Comparison of ENCODE assay signal across 21 mouse cellular contexts in the genomic region with DNA sequence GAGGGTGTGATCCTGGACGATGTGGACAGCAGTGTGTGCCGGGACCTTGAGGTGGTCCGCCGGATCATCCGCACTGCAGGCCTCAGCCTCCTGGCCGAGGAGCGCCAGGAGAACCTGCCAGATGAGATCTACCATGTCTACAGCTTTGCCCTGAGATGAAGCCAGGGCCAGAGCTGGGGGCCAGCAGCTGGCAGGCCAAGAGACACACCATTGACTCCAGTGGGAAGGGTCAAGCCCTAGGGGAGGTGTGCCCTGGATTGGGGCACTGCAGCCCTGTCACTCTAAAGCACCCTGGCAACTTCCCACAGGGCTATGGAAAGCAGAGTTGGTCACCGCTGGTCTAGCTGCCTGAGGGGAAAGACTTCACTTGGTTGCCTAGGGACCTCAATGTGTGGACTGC. TPM values are rescaled to one million over a fixed set of nuclear protein-coding genes. Genes with fewer than 3 reads are reported as not detected.
DNase-seq lines count a peak whose midpoint lies in the region; ATAC-seq and TF ChIP-seq lines count a peak whose summit lies in the region.
"Had no signal": no experiment of that assay in that cellular context is flagged by ENCODE, and none has a peak within 500 bp of the region (broad histone marks: within the 10 kb centered on the region; RNA-seq: fewer than 3 reads in every experiment).

No protein-coding gene starts in this region.

- 0 out of 2 replicates have a peak overlapping the region, but pooled peaks have one; percentile 13 for H3K9ac ChIP-seq in hindbrain, embryonic 13.5 days
- H3K9ac ChIP-seq in lung, embryonic 15.5 days = no peak overlapping the region
- H3K9ac ChIP-seq: heart, embryonic 13.5 days; liver, embryonic 14.5 days; neural tube, embryonic 12.5 days had no signal

- peaks cover 88% of the 10 kb centered on the region for H3K36me3 ChIP-seq in hindbrain, embryonic 13.5 days
- peaks cover 95% of the 10 kb centered on the region for H3K36me3 ChIP-seq in hindbrain, embryonic 10.5 days
- H3K36me3 ChIP-seq in lung, embryonic 15.5 days = peaks cover 73% of the 10 kb centered on the region
- H3K36me3 ChIP-seq in E14TG2a.4 (ENCODE audit: insufficient read depth, low read length) = peaks cover 94% of the 10 kb centered on the region

- no peak for DNase-seq in hindbrain, embryonic 10.5 days (ENCODE audit: low spot score)
- no peak for DNase-seq in lung, postnatal 10 days
- no peak for DNase-seq in urinary bladder, postnatal 25 days (ENCODE audit: low spot score)
- DNase-seq: adrenal gland, adult 8-10 months; heart, postnatal 36 days; kidney, adult 2 months; kidney, postnatal 25 days; left cerebral cortex, postnatal 4 days; lung, postnatal 36 days; right cerebral cortex, postnatal 25 days; thymus, postnatal 25 days had no signal

- no peak overlapping the region for H3K4me3 ChIP-seq in hindbrain, embryonic 13.5 days
- H3K4me3 ChIP-seq in hindbrain, embryonic 10.5 days = no peak overlapping the region
- H3K4me3 ChIP-seq in lung, embryonic 15.5 days = no peak overlapping the region
- H3K4me3 ChIP-seq in E14TG2a.4 (replicated peaks; ENCODE audit: low read length) = peak overlapping the region; percentile 52
- H3K4me3 ChIP-seq in bone marrow, adult 2 months (replicated peaks; ENCODE audit: control insufficient read depth, low read depth, low read length) = no peak overlapping the region
- H3K4me3 ChIP-seq: heart, embryonic 13.5 days; left cerebral cortex, adult 2 months; neural tube, embryonic 12.5 days had no signal

- WGBS in hindbrain, embryonic 13.5 days = 93% methylated on average over 8 of the region's 8 CpGs
- 97% methylated on average over 8 of the region's 8 CpGs for WGBS in hindbrain, embryonic 10.5 days
- 84% methylated on average over 8 of the region's 8 CpGs for WGBS in lung, embryonic 15.5 days
- 91% methylated on average over 8 of the region's 8 CpGs for WGBS in bone marrow, adult 2 months

- TF ChIP-seq CTCF in E14TG2a.4 (conservative IDR thresholded peaks at IDR 0.05; ENCODE audit: low read length) = no peak
- TF ChIP-seq CTCF in bone marrow, adult 2 months (IDR thresholded peaks at IDR 0.05; ENCODE audit: control insufficient read depth, insufficient read depth, low read length) = no peak

- no peaks in the 10 kb centered on the region for H3K27me3 ChIP-seq in hindbrain, embryonic 13.5 days
- H3K27me3 ChIP-seq in hindbrain, embryonic 10.5 days (ENCODE audit: insufficient read depth, poor library complexity, severe bottlenecking) = no peaks in the 10 kb centered on the region
- H3K27me3 ChIP-seq in lung, embryonic 15.5 days = no peaks in the 10 kb centered on the region
- H3K27me3 ChIP-seq in E14TG2a.4 (ENCODE audit: insufficient read depth, low read length) = no peaks in the 10 kb centered on the region
- H3K27me3 ChIP-seq: heart, embryonic 13.5 days; neural tube, embryonic 12.5 days; Patski had no signal

- peaks cover 39% of the 10 kb centered on the region for H3K4me1 ChIP-seq in hindbrain, embryonic 13.5 days (replicated peaks)
- H3K4me1 ChIP-seq in hindbrain, embryonic 10.5 days (replicated peaks) = peaks cover 21% of the 10 kb centered on the region
- peaks cover 38% of the 10 kb centered on the region for H3K4me1 ChIP-seq in lung, embryonic 15.5 days
- peaks cover 95% of the 10 kb centered on the region for H3K4me1 ChIP-seq in E14TG2a.4 (replicated peaks; ENCODE audit: low read depth, low read length)
- H3K4me1 ChIP-seq in bone marrow, adult 2 months (ENCODE audit: control insufficient read depth, insufficient read depth, low read length) = peaks cover 5% of the 10 kb centered on the region

- no peak overlapping the region for H3K4me2 ChIP-seq in hindbrain, embryonic 13.5 days
- no peak overlapping the region for H3K4me2 ChIP-seq in lung, embryonic 15.5 days
- H3K4me2 ChIP-seq: heart, embryonic 13.5 days; neural tube, embryonic 12.5 days had no signal

- 0 out of 2 replicates have a peak overlapping the region, but pooled peaks have one; percentile 23 for H3K27ac ChIP-seq in hindbrain, embryonic 13.5 days
- no peak overlapping the region for H3K27ac ChIP-seq in hindbrain, embryonic 10.5 days
- peak overlapping the region; percentile 75 for H3K27ac ChIP-seq in lung, embryonic 15.5 days
- no peak overlapping the region for H3K27ac ChIP-seq in bone marrow, adult 2 months (ENCODE audit: control insufficient read depth, insufficient read depth, low read depth, low read length, poor library complexity)
- H3K27ac ChIP-seq: heart, embryonic 13.5 days; left cerebral cortex, adult 2 months; liver, embryonic 14.5 days; neural tube, embryonic 12.5 days had no signal

- no peaks in the 10 kb centered on the region for H3K9me3 ChIP-seq in hindbrain, embryonic 13.5 days
- H3K9me3 ChIP-seq in hindbrain, embryonic 10.5 days = peaks cover 9% of the 10 kb centered on the region
- no peaks in the 10 kb centered on the region for H3K9me3 ChIP-seq in lung, embryonic 15.5 days
- H3K9me3 ChIP-seq in E14TG2a.4 (ENCODE audit: low read length) = no peaks in the 10 kb centered on the region
- H3K9me3 ChIP-seq: heart, embryonic 13.5 days; neural tube, embryonic 12.5 days had no signal

- ATAC-seq in hindbrain, embryonic 13.5 days (ENCODE audit: low FRiP score) = no peak
- no peak for ATAC-seq in lung, embryonic 15.5 days (ENCODE audit: borderline replicate concordance, extremely low read depth, low FRiP score, low TSS enrichment)
- ATAC-seq: inflammation-experienced regulatory T-cells, adult 6 months; Patski had no signal

- TF ChIP-seq POLR2A in bone marrow, adult 2 months (IDR thresholded peaks at IDR 0.05; ENCODE audit: borderline replicate concordance, control insufficient read depth, low read depth, low read length) = 0 out of 2 replicates have a peak, but pooled peaks have one; percentile 17

RNA-seq across cellular contexts. Expression of gene Asb6, which starts 7.7 kb away (rescaled TPM):
- polyA plus RNA-seq in hindbrain, embryonic 13.5 days (2015; fragmentation: Nextera tagmentation; extraction: Ambion mirVana) = 38.3 and 41.0 TPM in 2 replicates
- 46.1 and 46.5 TPM in 2 replicates for polyA plus RNA-seq in hindbrain, embryonic 10.5 days (2016; fragmentation: Nextera tagmentation; extraction: Ambion mirVana)
- 31.8 and 34.0 TPM in 2 replicates for polyA plus RNA-seq in lung, embryonic 15.5 days (2015; fragmentation: Nextera tagmentation; extraction: Ambion mirVana)
- polyA plus RNA-seq in bone marrow, adult 2 months (2011; ENCODE audit: insufficient read depth, insufficient read length, low replicate concordance, missing spikeins) = 30.0 and 32.4 TPM in 2 replicates

RNA-seq across cellular contexts. Expression of gene Prrx2, which starts 12.3 kb away (rescaled TPM):
- 3.0 and 3.8 TPM in 2 replicates for polyA plus RNA-seq in hindbrain, embryonic 13.5 days (2015; fragmentation: Nextera tagmentation; extraction: Ambion mirVana)
- polyA plus RNA-seq in hindbrain, embryonic 10.5 days (2016; fragmentation: Nextera tagmentation; extraction: Ambion mirVana) = 40.6 and 43.3 TPM in 2 replicates
- 9.7 and 12.5 TPM in 2 replicates for polyA plus RNA-seq in lung, embryonic 15.5 days (2015; fragmentation: Nextera tagmentation; extraction: Ambion mirVana)
- 4.1 TPM in 1 of 2 replicates, not detected in the other for polyA plus RNA-seq in bone marrow, adult 2 months (2011; ENCODE audit: insufficient read depth, insufficient read length, low replicate concordance, missing spikeins)
- polyA plus RNA-seq: inflammation-experienced regulatory T-cells, adult 6 months had no signal

RNA-seq across cellular contexts. Expression of gene Ntmt1, which starts 14.8 kb away (rescaled TPM):
- polyA plus RNA-seq in hindbrain, embryonic 13.5 days (2015; fragmentation: Nextera tagmentation; extraction: Ambion mirVana) = 108 and 115 TPM in 2 replicates
- 125 and 134 TPM in 2 replicates for polyA plus RNA-seq in hindbrain, embryonic 10.5 days (2016; fragmentation: Nextera tagmentation; extraction: Ambion mirVana)
- polyA plus RNA-seq in lung, embryonic 15.5 days (2015; fragmentation: Nextera tagmentation; extraction: Ambion mirVana) = 82.9 and 87.2 TPM in 2 replicates
- 10.2 and 11.0 TPM in 2 replicates for polyA plus RNA-seq in bone marrow, adult 2 months (2011; ENCODE audit: insufficient read depth, insufficient read length, low replicate concordance, missing spikeins)

RNA-seq across cellular contexts. Expression of gene 1700001O22Rik, which starts 19.0 kb away (rescaled TPM):
- polyA plus RNA-seq in hindbrain, embryonic 13.5 days (2015; fragmentation: Nextera tagmentation; extraction: Ambion mirVana) = 1.7 and 2.4 TPM in 2 replicates
- 3.1 and 3.4 TPM in 2 replicates for polyA plus RNA-seq in hindbrain, embryonic 10.5 days (2016; fragmentation: Nextera tagmentation; extraction: Ambion mirVana)
- polyA plus RNA-seq in lung, embryonic 15.5 days (2015; fragmentation: Nextera tagmentation; extraction: Ambion mirVana) = 4.7 and 6.0 TPM in 2 replicates
- not detected in 2 replicates for polyA plus RNA-seq in bone marrow, adult 2 months (2011; ENCODE audit: insufficient read depth, insufficient read length, low replicate concordance, missing spikeins)
- polyA plus RNA-seq: liver, embryonic 14.5 days had no signal

Comparison
In these comparisons a context has a peak if more than half of its experiments do, and no peak if none do; other contexts are left out.
1. H3K27ac ChIP-seq: peak in hindbrain, embryonic 13.5 days (single experiment) and lung, embryonic 15.5 days (single experiment); none in hindbrain, embryonic 10.5 days (single experiment) and bone marrow, adult 2 months (single experiment).